Mouse (Mus musculus): ENCODE results near the gene Aff3. TPM values are rescaled to one million over a fixed set of nuclear protein-coding genes. Genes with fewer than 3 reads are reported as not detected.

The Aff3 gene
- polyA plus RNA-seq, 1 experiment from 2014 or later = 6.9 TPM

DNA sequence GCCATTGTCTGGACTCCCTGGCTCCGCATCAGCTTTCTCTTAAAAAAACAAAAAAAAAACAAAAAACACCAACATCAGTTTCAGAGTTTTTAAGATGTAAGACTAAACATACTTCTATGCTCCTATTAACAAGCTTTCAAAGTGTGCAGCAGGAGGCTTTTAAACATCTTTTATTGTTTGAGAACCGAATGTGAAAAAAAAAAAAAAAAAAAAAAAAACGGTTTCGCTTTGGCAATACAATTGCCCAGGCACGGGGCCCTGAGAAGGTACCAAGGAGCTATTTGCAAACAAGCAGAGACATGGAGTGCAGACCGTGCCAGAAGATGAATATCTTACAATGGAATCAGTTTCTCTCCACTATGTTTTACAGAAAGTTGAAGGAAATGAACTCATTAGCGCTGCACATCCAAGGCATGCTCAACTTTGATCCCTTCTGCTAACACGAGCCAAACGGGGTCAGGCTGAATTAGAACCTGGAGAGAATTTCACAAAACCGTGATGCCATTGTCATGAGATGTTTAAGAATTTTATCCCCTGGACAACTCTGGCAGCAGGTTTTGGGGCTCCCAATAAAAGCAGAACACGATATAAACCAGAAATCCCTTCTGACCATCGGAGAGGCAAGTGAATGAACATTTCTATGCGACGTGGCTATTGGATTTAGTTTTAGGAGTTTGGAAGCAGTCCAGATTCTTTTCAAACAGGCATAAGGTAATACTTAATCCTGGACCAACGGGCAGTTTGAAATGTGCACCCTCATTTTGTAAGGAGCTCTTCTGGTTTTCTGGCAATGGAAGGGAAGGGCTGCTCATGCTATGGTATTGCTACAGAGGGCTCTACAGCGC lies 344.4 kb downstream of the Aff3 start:
- WGBS = 86% methylated on average over 16 of the region's 16 CpGs
- no peak overlapping the region for H3K27ac ChIP-seq
- no peak for DNase-seq (ENCODE audit: low spot score)
- H3K4me3 ChIP-seq = no peak overlapping the region
- H3K9me3 ChIP-seq = no peaks in the 10 kb centered on the region
- no peaks in the 10 kb centered on the region for H3K27me3 ChIP-seq (ENCODE audit: insufficient read depth, poor library complexity, severe bottlenecking)
- no peaks in the 10 kb centered on the region for H3K36me3 ChIP-seq
- H3K4me1 ChIP-seq = peaks cover 11% of the 10 kb centered on the region; the same call in 1 of the 2 replicates

DNA sequence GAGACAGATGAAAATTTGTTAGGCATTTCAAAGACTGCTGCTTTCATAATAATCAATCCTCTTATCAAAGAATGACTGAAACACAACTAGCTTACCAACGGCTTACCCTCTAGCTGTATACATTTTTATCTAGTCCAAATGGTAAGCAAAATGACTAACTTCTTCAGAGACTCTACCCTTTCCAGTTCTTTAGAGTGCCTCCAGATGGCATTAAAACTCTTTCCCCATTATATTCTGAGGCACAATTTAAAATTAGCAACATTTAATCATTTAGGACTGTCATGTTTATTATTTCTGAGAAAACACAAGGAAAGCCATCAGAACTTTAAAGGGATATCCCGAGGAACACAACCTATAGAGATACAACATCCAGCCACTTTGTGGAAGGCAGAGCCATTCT lies 346.1 kb downstream of the Aff3 start:
- Histone ChIP-seq H3K4me1 (peaks cover 11% of the 10 kb centered on the region; the same call in 1 of the 2 replicates), H3K4me3 (no peak overlapping the region), H3K36me3 (no peaks in the 10 kb centered on the region), H3K9me3 (no peaks in the 10 kb centered on the region), H3K27ac (no peak overlapping the region), H3K27me3 (ENCODE audit: insufficient read depth, poor library complexity, severe bottlenecking) (no peaks in the 10 kb centered on the region)
- DNase-seq (ENCODE audit: low spot score) = no peak
- 67% methylated on average over 2 of the region's 2 CpGs for WGBS

DNA sequence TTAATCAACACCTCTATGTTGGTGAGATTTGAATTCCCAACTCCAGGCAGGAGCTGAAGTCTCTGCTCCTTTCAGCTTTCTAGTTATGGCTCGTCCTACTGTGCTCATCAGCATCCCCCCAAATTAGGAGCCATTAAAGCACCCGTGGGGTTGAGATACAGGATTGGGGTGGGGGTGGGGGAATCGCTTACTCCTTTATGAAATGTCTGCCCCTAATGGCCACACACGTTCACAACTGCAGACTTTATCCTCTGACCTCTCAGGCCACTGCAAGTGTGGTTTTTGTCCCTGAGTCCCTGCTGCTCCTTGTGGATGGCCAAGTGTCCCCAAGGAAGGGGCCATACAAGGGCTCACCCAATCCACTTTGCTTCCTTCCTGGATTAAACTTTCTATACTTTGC lies 348.8 kb downstream of the Aff3 start:
- H3K27me3 ChIP-seq (ENCODE audit: insufficient read depth, poor library complexity, severe bottlenecking) = no peaks in the 10 kb centered on the region
- H3K4me3 ChIP-seq = no peak overlapping the region
- peak; percentile 69 for DNase-seq (ENCODE audit: low spot score)
- no peaks in the 10 kb centered on the region for H3K36me3 ChIP-seq
- no peak overlapping the region for H3K27ac ChIP-seq
- WGBS = 73% methylated on average over 4 of the region's 4 CpGs
- H3K4me1 ChIP-seq = no peaks in the 10 kb centered on the region
- no peaks in the 10 kb centered on the region for H3K9me3 ChIP-seq

DNA sequence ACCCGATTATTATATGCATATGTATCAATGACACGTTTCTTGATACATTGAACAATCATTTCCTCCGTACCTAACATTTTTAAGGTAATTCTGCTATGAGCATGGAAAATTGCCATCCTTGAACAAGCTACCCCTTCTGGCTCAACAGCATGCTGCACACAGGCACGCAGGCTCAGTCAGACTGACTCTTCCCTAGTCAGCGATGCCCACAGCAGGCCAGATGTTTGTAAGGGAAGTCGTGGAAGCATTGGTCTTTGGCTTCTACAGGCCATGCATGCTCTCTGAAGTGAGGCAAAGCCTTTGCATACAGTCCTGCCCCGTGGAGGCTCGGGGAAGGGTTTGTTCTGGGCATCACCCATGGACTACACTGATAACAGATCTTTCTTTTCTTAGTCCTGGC lies 354.3 kb downstream of the Aff3 start:
- H3K36me3 ChIP-seq = 0 out of 2 replicates have a peak, but pooled peaks cover 2% of the 10 kb centered on the region
- peaks cover 14% of the 10 kb centered on the region for H3K4me1 ChIP-seq
- no peak overlapping the region for H3K4me3 ChIP-seq
- DNase-seq (ENCODE audit: low spot score) = no peak
- H3K27ac ChIP-seq = no peak overlapping the region
- H3K9me3 ChIP-seq = no peaks in the 10 kb centered on the region
- H3K27me3 ChIP-seq (ENCODE audit: insufficient read depth, poor library complexity, severe bottlenecking) = no peaks in the 10 kb centered on the region
- WGBS = 83% methylated on average over 8 of the region's 8 CpGs

DNA sequence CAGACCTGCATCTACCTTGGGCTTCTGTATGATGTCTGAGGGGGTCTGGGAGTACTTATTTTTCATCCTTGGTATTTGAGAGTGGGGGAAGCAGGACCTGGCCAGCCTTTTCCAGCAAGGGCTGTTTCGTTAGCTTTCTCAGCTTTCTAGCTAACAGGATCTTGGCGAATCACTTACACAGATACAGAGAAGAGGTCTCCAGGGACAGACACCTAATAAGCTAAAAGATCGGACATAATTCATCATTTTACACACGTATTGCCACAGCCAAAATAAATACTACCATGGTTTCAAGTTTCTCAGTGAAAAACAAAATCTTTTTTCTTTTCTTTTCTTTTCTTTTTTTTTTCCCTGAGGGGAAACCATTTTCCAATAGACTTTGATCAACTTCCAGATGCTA lies 354.7 kb downstream of the Aff3 start:
- H3K27me3 ChIP-seq (ENCODE audit: insufficient read depth, poor library complexity, severe bottlenecking) = no peaks in the 10 kb centered on the region
- DNase-seq (ENCODE audit: low spot score) = no peak
- H3K4me1 ChIP-seq = peaks cover 15% of the 10 kb centered on the region
- no peaks in the 10 kb centered on the region for H3K9me3 ChIP-seq
- H3K27ac ChIP-seq = no peak overlapping the region
- H3K36me3 ChIP-seq = 0 out of 2 replicates have a peak, but pooled peaks cover 2% of the 10 kb centered on the region
- 86% methylated on average over 4 of the region's 4 CpGs for WGBS
- H3K4me3 ChIP-seq = no peak overlapping the region

DNA sequence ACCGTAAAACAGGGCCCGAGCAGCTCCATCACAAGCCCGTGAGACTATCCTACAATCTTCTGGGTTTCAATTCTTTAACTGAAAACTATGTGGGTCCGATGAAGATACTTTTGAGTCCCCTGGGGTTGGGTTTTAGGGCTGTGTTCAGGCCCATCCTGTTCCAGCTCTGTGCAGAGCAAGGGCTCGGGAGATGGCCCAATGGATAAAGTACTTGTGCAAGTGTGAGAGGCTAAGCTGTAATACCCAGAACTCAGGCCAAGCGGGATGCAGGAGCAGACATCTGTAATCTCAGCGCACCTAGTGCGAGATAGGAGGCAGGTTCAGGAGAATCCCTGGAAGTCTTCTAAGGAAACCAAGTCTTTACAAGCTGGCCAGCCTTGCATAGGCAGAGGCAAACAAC lies 355.4 kb downstream of the Aff3 start:
- no peak overlapping the region for H3K27ac ChIP-seq
- peak; percentile 24 for DNase-seq (ENCODE audit: low spot score)
- H3K27me3 ChIP-seq (ENCODE audit: insufficient read depth, poor library complexity, severe bottlenecking) = no peaks in the 10 kb centered on the region
- H3K4me1 ChIP-seq = peaks cover 22% of the 10 kb centered on the region
- H3K36me3 ChIP-seq = 0 out of 2 replicates have a peak, but pooled peaks cover 2% of the 10 kb centered on the region
- 89% methylated on average over 8 of the region's 8 CpGs for WGBS
- no peak overlapping the region for H3K4me3 ChIP-seq
- H3K9me3 ChIP-seq = no peaks in the 10 kb centered on the region

DNA sequence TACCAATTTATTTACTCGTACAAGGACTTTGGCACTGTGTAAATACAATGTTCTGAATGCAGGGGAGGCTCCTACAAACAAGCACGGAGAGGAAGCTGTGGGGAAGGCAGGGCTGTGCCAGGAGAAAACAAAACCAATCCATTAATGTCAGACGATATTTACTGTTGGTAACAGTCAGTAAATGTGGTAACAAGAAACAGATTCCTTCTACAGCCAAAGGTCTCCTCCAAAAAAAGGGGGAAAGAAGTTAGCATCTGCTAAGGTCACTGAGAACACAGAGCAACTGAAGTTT lies 356.1 kb downstream of the Aff3 start:
- Histone ChIP-seq H3K4me3 (no peak overlapping the region), H3K27me3 (ENCODE audit: insufficient read depth, poor library complexity, severe bottlenecking) (no peaks in the 10 kb centered on the region), H3K4me1 (peaks cover 22% of the 10 kb centered on the region), H3K36me3 (0 out of 2 replicates have a peak, but pooled peaks cover 2% of the 10 kb centered on the region), H3K27ac (no peak overlapping the region), H3K9me3 (no peaks in the 10 kb centered on the region)
- no peak for DNase-seq (ENCODE audit: low spot score)
- 67% methylated on average over 3 of the region's 3 CpGs for WGBS

DNA sequence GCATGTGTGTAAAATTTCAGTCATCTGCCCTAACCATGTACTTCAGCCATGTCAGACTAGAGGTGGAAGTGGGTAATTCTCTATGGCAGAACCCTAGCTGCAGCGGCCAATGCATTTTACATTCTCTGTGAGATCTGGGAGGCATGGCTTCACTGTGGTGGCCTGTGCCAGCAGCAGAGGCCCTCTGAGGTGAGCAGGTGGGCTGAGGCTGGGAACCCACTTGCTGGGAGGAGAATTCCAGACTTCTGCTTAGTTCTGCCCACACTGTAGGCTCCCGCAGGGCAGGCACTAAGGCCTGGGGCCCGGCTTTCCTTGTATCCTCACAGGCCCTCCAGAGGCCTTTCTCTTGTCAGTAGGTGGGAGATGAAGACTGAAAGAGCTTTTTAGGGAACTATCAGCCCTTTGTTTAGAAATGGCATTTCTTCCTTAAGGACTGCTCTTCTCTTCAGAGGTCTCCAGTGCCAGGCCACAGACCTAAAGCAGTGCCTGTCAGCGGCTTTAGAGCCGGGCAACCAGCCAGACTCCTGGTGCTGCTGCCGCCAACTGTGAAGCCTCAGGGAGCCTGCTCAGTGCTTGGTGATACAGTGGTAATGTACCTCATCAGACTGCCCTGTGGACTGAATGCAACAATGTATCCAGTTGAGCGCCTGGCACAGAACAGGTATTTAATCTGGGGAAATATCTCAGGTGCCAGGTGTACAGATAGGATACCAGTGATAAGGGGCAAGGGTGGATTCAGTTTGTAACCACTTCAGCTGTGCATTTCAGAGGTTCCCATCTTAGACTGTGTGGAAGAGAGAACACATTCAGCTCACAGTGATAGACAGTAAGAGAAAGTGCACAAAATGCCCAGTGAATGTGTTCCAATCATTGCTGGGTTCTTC lies 356.7 kb downstream of the Aff3 start:
- no peaks in the 10 kb centered on the region for H3K27me3 ChIP-seq (ENCODE audit: insufficient read depth, poor library complexity, severe bottlenecking)
- WGBS = 68% methylated on average over 7 of the region's 7 CpGs
- no peak overlapping the region; the same call in 1 of the 2 replicates for H3K27ac ChIP-seq
- H3K36me3 ChIP-seq = 0 out of 2 replicates have a peak, but pooled peaks cover 2% of the 10 kb centered on the region
- H3K4me1 ChIP-seq = peaks cover 22% of the 10 kb centered on the region
- no peak overlapping the region for H3K4me3 ChIP-seq
- H3K9me3 ChIP-seq = no peaks in the 10 kb centered on the region
- peak; percentile 75 for DNase-seq (ENCODE audit: low spot score)

DNA sequence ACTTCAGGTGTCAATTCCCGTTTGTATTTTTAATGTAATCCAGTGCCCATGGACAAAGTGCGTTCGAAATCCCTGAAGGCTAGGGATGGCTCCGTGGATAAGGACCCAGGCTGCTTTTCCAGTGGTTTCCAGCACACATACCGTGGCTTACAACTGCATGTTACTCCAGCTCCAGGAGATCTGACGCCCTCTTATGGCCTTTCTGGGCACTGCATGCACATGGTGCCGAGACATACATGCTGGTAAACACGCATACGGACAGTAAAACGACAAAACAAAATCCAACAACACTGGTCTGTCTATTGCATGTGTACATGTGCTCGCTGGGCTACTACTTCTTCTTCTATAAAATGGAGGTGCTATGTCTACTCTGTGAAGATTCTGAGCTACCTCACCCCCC lies 357.5 kb downstream of the Aff3 start:
- Histone ChIP-seq H3K36me3 (0 out of 2 replicates have a peak, but pooled peaks cover 2% of the 10 kb centered on the region), H3K4me1 (peaks cover 22% of the 10 kb centered on the region), H3K4me3 (no peak overlapping the region), H3K27me3 (ENCODE audit: insufficient read depth, poor library complexity, severe bottlenecking) (no peaks in the 10 kb centered on the region), H3K9me3 (no peaks in the 10 kb centered on the region), H3K27ac (no peak overlapping the region)
- 93% methylated on average over 11 of the region's 11 CpGs for WGBS
- DNase-seq (ENCODE audit: low spot score) = peak; percentile 64

DNA sequence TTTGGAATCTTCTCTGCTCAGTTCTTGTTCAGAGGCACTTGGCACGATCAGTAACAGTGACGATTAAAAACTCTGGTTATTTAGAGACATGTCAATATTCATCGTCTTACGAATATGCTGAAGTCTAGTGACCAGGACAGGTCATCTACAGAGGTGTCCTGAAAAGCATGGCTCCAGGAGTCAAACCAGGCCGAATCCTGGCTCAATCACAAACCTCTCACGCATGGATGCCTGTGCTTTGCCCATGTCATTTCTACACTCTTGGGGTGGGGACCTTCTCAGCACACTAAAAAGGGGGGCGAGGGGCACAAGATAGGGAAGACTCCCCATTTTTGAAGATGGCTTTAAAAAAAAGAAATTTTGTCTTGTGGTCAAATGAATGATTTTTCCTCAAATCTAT lies 358.6 kb downstream of the Aff3 start:
- no peaks in the 10 kb centered on the region for H3K9me3 ChIP-seq
- DNase-seq (ENCODE audit: low spot score) = peak; percentile 63
- H3K4me1 ChIP-seq = peaks cover 22% of the 10 kb centered on the region
- 85% methylated on average over 7 of the region's 7 CpGs for WGBS
- H3K27ac ChIP-seq = no peak overlapping the region
- no peaks in the 10 kb centered on the region for H3K27me3 ChIP-seq (ENCODE audit: insufficient read depth, poor library complexity, severe bottlenecking)
- no peak overlapping the region for H3K4me3 ChIP-seq
- 0 out of 2 replicates have a peak, but pooled peaks cover 2% of the 10 kb centered on the region for H3K36me3 ChIP-seq

DNA sequence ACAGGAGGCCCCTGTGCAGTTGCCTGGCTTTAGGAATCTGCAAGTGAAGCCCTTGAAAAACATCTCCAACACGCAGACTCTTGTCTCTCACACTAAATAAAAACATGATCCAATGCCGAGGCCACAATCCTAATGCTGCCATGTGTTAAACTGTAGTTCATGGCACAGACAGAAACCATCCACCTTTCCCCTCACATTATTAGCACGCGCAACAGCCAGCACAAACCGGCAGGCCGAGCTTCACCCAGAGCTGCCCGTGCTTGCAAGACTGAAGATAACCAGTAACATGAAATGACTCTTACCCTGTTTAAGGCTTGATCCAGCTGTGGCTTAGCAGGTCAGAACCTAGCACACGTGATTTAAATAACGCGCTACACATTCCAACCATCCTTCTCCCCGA lies 360.4 kb downstream of the Aff3 start:
- WGBS = 66% methylated on average over 11 of the region's 11 CpGs
- Histone ChIP-seq H3K27ac (peak overlapping the region; percentile 47; the same call in 1 of the 2 replicates), H3K9me3 (no peaks in the 10 kb centered on the region)

DNA sequence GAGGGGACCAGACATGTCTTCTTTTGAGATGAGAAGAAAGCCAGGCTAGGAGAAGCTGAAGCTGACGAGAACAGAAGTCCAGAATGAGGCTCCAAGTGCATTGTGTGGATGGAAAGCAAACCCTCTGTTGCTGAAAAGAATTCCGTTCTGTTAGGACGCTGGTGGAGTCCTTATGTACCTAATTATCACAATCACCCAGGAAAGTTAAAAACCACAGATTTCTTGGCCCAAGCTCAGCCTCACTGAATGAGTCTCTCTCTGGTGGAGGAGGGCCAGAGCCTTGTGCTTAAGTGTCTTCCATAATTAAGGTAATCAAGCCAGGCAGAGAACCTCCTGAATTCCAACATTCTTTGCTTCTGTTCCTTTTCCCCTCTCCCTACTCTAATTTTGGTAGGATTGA lies 366.5 kb downstream of the Aff3 start:
- H3K4me3 ChIP-seq = no peak overlapping the region
- no peak for DNase-seq (ENCODE audit: low spot score)
- peaks cover 4% of the 10 kb centered on the region; the same call in 1 of the 2 replicates for H3K4me1 ChIP-seq

More for the DNA sequence above, 360.4 kb downstream of the Aff3 start:
- Histone ChIP-seq H3K4me1 (peaks cover 22% of the 10 kb centered on the region), H3K36me3 (0 out of 2 replicates have a peak, but pooled peaks cover 2% of the 10 kb centered on the region), H3K27me3 (ENCODE audit: insufficient read depth, poor library complexity, severe bottlenecking) (no peaks in the 10 kb centered on the region), H3K4me3 (no peak overlapping the region)
- peak; percentile 69 for DNase-seq (ENCODE audit: low spot score)

DNA sequence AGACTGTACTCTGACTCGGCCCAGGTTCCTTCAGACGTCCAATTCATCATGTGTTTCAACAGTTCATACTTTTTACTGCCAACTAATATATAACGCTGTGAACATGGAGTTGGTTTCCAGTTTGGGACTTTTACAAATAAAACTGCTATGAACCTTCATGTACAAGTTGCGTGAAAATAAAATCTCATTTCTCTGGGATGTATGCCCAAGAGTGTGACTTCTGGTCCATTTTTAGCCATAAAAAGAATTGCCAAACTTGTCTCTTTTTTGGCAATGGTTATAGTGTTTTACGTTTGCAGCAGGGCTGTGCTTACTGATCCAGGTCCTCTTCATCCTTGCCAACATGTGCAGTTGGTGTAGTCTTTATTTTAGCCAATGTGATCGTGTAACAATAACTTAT lies 369.8 kb downstream of the Aff3 start:
- peaks cover 9% of the 10 kb centered on the region; the same call in 1 of the 2 replicates for H3K4me1 ChIP-seq
- DNase-seq (ENCODE audit: low spot score) = no peak
- no peaks in the 10 kb centered on the region for H3K9me3 ChIP-seq
- 87% methylated on average over 6 of the region's 6 CpGs for WGBS
- no peak overlapping the region for H3K4me3 ChIP-seq
- H3K27me3 ChIP-seq (ENCODE audit: insufficient read depth, poor library complexity, severe bottlenecking) = no peaks in the 10 kb centered on the region
- H3K36me3 ChIP-seq = no peaks in the 10 kb centered on the region
- no peak overlapping the region for H3K27ac ChIP-seq

More for the DNA sequence above, 366.5 kb downstream of the Aff3 start:
- H3K9me3 ChIP-seq = no peaks in the 10 kb centered on the region
- WGBS = 64% methylated on average over 3 of the region's 3 CpGs
- H3K27ac ChIP-seq = no peak overlapping the region
- no peaks in the 10 kb centered on the region for H3K36me3 ChIP-seq
- H3K27me3 ChIP-seq (ENCODE audit: insufficient read depth, poor library complexity, severe bottlenecking) = no peaks in the 10 kb centered on the region

All from heart, embryonic 10.5 days (tissue).